9 mouse cellular contexts compared by ENCODE assay signal in genomic region chr4:148950932-148951650, GRCm38 (mm10).
A peak's percentile ranks its signal among the peaks of the same experiment; 100 is the strongest.
DNase-seq lines count a peak whose midpoint lies in the region; ATAC-seq lines count a peak whose summit lies in the region.
"Had no signal": no experiment of that assay in that cellular context is flagged by ENCODE, and none has a peak within 500 bp of the region (broad histone marks: within the 10 kb centered on the region; RNA-seq: fewer than 3 reads in every experiment).

No protein-coding gene starts in this region.

- no peak overlapping the region for H3K9ac ChIP-seq in midbrain, embryonic 14.5 days (replicated peaks; ENCODE audit: low read length)

- DNase-seq in urinary bladder, postnatal 14 days (ENCODE audit: low spot score), result peak; percentile 54
- no peak for DNase-seq in urinary bladder, postnatal 10 days (ENCODE audit: low spot score)
- peak; percentile 57 to 71 for DNase-seq in frontal cortex, postnatal 10 days (ENCODE audit: low spot score in 2 of 2)
- DNase-seq in heart, postnatal 36 days, result peak; percentile 71
- DNase-seq in layer of hippocampus, postnatal 14 days (ENCODE audit: low spot score in 2 of 2), result peak; percentile 75 to 85
- DNase-seq in midbrain, embryonic 14.5 days, result peak; percentile 85
- no peak for DNase-seq in adipocyte (ENCODE audit: low spot score)
- no peak for DNase-seq in thymus, adult 18-20 months

- H3K9me3 ChIP-seq in midbrain, embryonic 14.5 days (ENCODE audit: control insufficient read depth, low read length), result no peaks in the 10 kb centered on the region

- H3K27ac ChIP-seq in midbrain, embryonic 14.5 days (replicated peaks; ENCODE audit: low read depth, low read length), result peak overlapping the region; percentile 52; the same call in 1 of the 2 replicates

- peaks cover 27% of the 10 kb centered on the region for H3K4me1 ChIP-seq in midbrain, embryonic 14.5 days (ENCODE audit: control insufficient read depth, insufficient read depth, low read length)

- peaks cover 47% of the 10 kb centered on the region for H3K27me3 ChIP-seq in midbrain, embryonic 14.5 days (ENCODE audit: control insufficient read depth, insufficient read depth, low read length)
- H3K27me3 ChIP-seq: Patski had no signal

- no peaks in the 10 kb centered on the region for H3K36me3 ChIP-seq in midbrain, embryonic 14.5 days (ENCODE audit: control insufficient read depth, insufficient read depth, low read length)

- ATAC-seq in midbrain, embryonic 14.5 days (ENCODE audit: low FRiP score, low TSS enrichment), result peak; percentile 63; the same call in 1 of the 2 replicates
- ATAC-seq: Patski had no signal

- WGBS in midbrain, embryonic 14.5 days, result 35% methylated on average over 25 of the region's 25 CpGs

- no peak overlapping the region for H3K4me3 ChIP-seq in midbrain, embryonic 14.5 days (replicated peaks; ENCODE audit: low read depth, low read length)

- peak overlapping the region; percentile 89 for H3K4me2 ChIP-seq in midbrain, embryonic 14.5 days (ENCODE audit: low read length)

- intact Hi-C loops in heart, postnatal 36 days (cut with DNase I), result loop anchor here (2.0 kb wide), 1 partner anchor 48 kb away; no protein-coding TSS in a partner anchor

Comparison
In these comparisons a context has a peak if more than half of its experiments do, and no peak if none do; other contexts are left out.
1. DNase-seq: peak in urinary bladder, postnatal 14 days (single experiment), frontal cortex, postnatal 10 days (2 of 2), heart, postnatal 36 days (2 of 2), layer of hippocampus, postnatal 14 days (2 of 2) and midbrain, embryonic 14.5 days (single experiment); none in urinary bladder, postnatal 10 days (single experiment), adipocyte (single experiment) and thymus, adult 18-20 months (0 of 2).